ENCODE assay signal across 12 mouse cellular contexts in genomic region chr4:66900126-66900525, GRCm38 (mm10).
"Had no signal": no experiment of that assay in that cellular context is flagged by ENCODE, and none has a peak within 500 bp of the region (broad histone marks: within the 10 kb centered on the region; RNA-seq: fewer than 3 reads in every experiment).

No protein-coding gene starts in this region.

- DNase-seq: retina, postnatal 1 day; right cerebral cortex, adult 18-20 months; right cerebral cortex, postnatal 14 days; right cerebral cortex, postnatal 25 days; right cerebral cortex, postnatal 4 days; spleen, adult 18-20 months; thymus, adult 18-20 months; thymus, adult 2 months; thymus, postnatal 14 days; thymus, postnatal 25 days; thymus, postnatal 36 days; thymus, postnatal 4 days had no signal
